In the genomic region with DNA sequence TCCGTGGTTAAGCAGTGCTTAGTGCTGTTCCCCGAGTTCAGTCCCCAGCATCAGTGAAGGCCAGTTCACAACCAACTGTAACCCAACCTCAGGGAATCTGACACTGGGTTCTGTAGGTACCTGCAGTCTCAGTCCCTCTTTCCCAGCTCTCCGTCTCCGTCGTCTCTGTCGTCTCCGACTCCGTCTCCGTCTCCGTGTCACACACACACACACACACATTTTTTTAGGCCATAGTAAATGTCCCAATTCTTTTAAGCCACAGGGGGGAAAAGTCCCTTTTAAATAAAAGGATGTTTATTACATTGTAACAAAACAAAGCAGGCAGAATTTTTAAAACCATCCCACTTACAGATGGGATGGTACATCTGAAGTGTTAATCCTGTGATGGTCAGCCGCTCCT, we compare ENCODE assay signal across 16 mouse cellular contexts.
DNase-seq lines count a peak whose midpoint lies in the region; ATAC-seq lines count a peak whose summit lies in the region.
"Had no signal": no experiment of that assay in that cellular context is flagged by ENCODE, and none has a peak within 500 bp of the region (broad histone marks: within the 10 kb centered on the region; RNA-seq: fewer than 3 reads in every experiment).

No protein-coding gene starts in this region.

- H3K9me3 ChIP-seq in heart, embryonic 13.5 days: no peaks in the 10 kb centered on the region
- no peaks in the 10 kb centered on the region for H3K9me3 ChIP-seq in forebrain, embryonic 12.5 days
- no peaks in the 10 kb centered on the region for H3K9me3 ChIP-seq in hindbrain, embryonic 15.5 days
- H3K9me3 ChIP-seq in neural tube, embryonic 13.5 days: no peaks in the 10 kb centered on the region
- H3K9me3 ChIP-seq: embryonic facial prominence, embryonic 13.5 days had no signal

- DNase-seq in heart, postnatal 14 days: no peak
- DNase-seq in spleen, postnatal 10 days (ENCODE audit: low spot score in 2 of 2): no peak
- no peak for DNase-seq in kidney, adult 18-20 months
- DNase-seq: cerebellum, postnatal 25 days; heart, adult 2 months; kidney, postnatal 10 days; lung, embryonic 14.5 days had no signal

- H3K27me3 ChIP-seq in heart, embryonic 13.5 days (replicated peaks): no peaks in the 10 kb centered on the region
- peaks cover 13% of the 10 kb centered on the region for H3K27me3 ChIP-seq in forebrain, embryonic 12.5 days
- H3K27me3 ChIP-seq in hindbrain, embryonic 15.5 days: 0 out of 2 replicates have a peak, but pooled peaks cover 2% of the 10 kb centered on the region
- no peaks in the 10 kb centered on the region for H3K27me3 ChIP-seq in neural tube, embryonic 13.5 days
- H3K27me3 ChIP-seq: embryonic facial prominence, embryonic 13.5 days; Patski had no signal

- intact Hi-C loops in heart, postnatal 14 days (cut with DNase I): loop anchor here (10.0 kb wide), 1 partner anchor 49 kb away; no protein-coding TSS in a partner anchor

- H3K27ac ChIP-seq in heart, embryonic 13.5 days (replicated peaks): peak overlapping the region; percentile 65; the same call in 1 of the 2 replicates
- H3K27ac ChIP-seq in forebrain, embryonic 12.5 days: peak overlapping the region; percentile 93
- H3K27ac ChIP-seq in hindbrain, embryonic 15.5 days (replicated peaks): peak overlapping the region; percentile 31
- H3K27ac ChIP-seq in neural tube, embryonic 13.5 days (replicated peaks): peak overlapping the region; percentile 85
- H3K27ac ChIP-seq: embryonic facial prominence, embryonic 13.5 days had no signal

- no peak overlapping the region for H3K4me3 ChIP-seq in heart, embryonic 13.5 days
- H3K4me3 ChIP-seq in forebrain, embryonic 12.5 days (replicated peaks): no peak overlapping the region
- H3K4me3 ChIP-seq in hindbrain, embryonic 15.5 days: no peak overlapping the region
- H3K4me3 ChIP-seq in neural tube, embryonic 13.5 days: no peak overlapping the region
- H3K4me3 ChIP-seq: embryonic facial prominence, embryonic 13.5 days; heart, adult 2 months; myocyte had no signal

- no peak overlapping the region for H3K9ac ChIP-seq in heart, embryonic 13.5 days
- H3K9ac ChIP-seq in forebrain, embryonic 12.5 days: no peak overlapping the region
- no peak overlapping the region for H3K9ac ChIP-seq in hindbrain, embryonic 15.5 days
- H3K9ac ChIP-seq in neural tube, embryonic 13.5 days: 0 out of 2 replicates have a peak overlapping the region, but pooled peaks have one; percentile 13
- H3K9ac ChIP-seq: lung, embryonic 14.5 days had no signal

- H3K4me1 ChIP-seq in heart, embryonic 13.5 days: peaks cover 22% of the 10 kb centered on the region
- peaks cover 62% of the 10 kb centered on the region for H3K4me1 ChIP-seq in forebrain, embryonic 12.5 days
- H3K4me1 ChIP-seq in hindbrain, embryonic 15.5 days (replicated peaks): peaks cover 29% of the 10 kb centered on the region
- H3K4me1 ChIP-seq in neural tube, embryonic 13.5 days (replicated peaks): peaks cover 30% of the 10 kb centered on the region

- H3K4me2 ChIP-seq in heart, embryonic 13.5 days: no peak overlapping the region
- H3K4me2 ChIP-seq in forebrain, embryonic 12.5 days: peak overlapping the region; percentile 34; the same call in 1 of the 2 replicates
- H3K4me2 ChIP-seq in hindbrain, embryonic 15.5 days: no peak overlapping the region
- no peak overlapping the region for H3K4me2 ChIP-seq in neural tube, embryonic 13.5 days
- H3K4me2 ChIP-seq: liver, embryonic 11.5 days; lung, embryonic 14.5 days had no signal

- ATAC-seq in heart, embryonic 13.5 days (ENCODE audit: extremely low read depth, insufficient number of reproducible peaks, low FRiP score, low TSS enrichment): no peak
- ATAC-seq in forebrain, embryonic 12.5 days (ENCODE audit: low FRiP score): no peak
- ATAC-seq in hindbrain, embryonic 15.5 days (ENCODE audit: low FRiP score, low read depth): no peak
- ATAC-seq in neural tube, embryonic 13.5 days (ENCODE audit: low read depth): no peak
- ATAC-seq: intestine, postnatal 0 days had no signal

- H3K36me3 ChIP-seq in heart, embryonic 13.5 days: no peaks in the 10 kb centered on the region
- no peaks in the 10 kb centered on the region for H3K36me3 ChIP-seq in forebrain, embryonic 12.5 days (replicated peaks)
- H3K36me3 ChIP-seq in hindbrain, embryonic 15.5 days: no peaks in the 10 kb centered on the region
- H3K36me3 ChIP-seq in neural tube, embryonic 13.5 days: no peaks in the 10 kb centered on the region
- H3K36me3 ChIP-seq: embryonic facial prominence, embryonic 13.5 days had no signal

- 84% methylated on average over 11 of the region's 11 CpGs for WGBS in heart, embryonic 13.5 days
- 47% methylated on average over 11 of the region's 11 CpGs for WGBS in forebrain, embryonic 12.5 days
- 48% methylated on average over 11 of the region's 11 CpGs for WGBS in hindbrain, embryonic 15.5 days
- WGBS in neural tube, embryonic 13.5 days: 55% methylated on average over 11 of the region's 11 CpGs

Comparison
In these comparisons a context has a peak if more than half of its experiments do, and no peak if none do; other contexts are left out.
1. H3K27ac ChIP-seq: peak in every context shown above with its lines; median percentile 93 in forebrain, embryonic 12.5 days; 85 in neural tube, embryonic 13.5 days; 65 in heart, embryonic 13.5 days; 31 in hindbrain, embryonic 15.5 days.